Mouse (Mus musculus): Measurements from ENCODE around the gene Cep83. TPM values are rescaled to one million over a fixed set of nuclear protein-coding genes. Genes with fewer than 3 reads are reported as not detected.
A peak's percentile ranks its signal among the peaks of the same experiment; 100 is the strongest.

Cep83 gene
- polyA plus RNA-seq (2015; fragmentation: Nextera tagmentation; extraction: Ambion mirVana) = 17.0 and 19.6 TPM in 2 replicates

DNA sequence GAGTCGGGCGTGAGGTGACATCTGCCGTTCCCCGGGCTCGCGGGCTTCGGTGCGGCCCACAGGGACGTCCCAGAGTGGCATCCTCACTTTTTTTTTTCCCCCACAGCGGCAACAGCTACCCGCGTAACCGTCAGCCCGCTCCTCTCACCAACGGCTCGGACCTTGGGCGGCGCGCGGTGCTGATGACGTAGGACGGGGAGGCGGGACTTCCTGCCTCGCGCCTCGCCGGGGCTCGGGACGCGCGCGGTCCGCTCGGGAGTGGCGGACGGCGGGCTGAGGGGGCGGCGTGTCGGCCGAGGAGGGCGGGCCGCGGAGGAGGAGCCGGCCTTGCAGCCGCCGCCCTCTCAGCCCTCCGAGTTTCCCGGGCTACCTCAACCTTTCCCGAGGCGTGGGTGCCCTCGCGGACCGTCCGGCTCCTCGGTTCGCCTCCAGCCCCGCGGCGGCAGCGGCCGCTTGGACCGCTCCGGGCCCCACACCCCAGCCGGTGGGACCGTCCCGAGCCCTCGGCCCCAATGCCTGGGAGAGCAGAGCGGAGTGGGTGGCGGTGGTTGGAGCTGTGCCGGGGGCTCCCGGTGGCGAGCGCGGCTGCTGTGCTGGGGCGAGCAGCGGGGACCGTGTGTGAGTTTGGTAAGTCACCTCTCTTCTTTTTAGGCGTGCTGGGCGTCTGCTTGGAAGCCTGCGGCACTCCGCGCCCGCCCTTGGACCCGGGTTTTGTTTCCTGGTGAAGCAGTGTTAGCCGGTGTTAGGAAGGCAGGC, at the start of gene Cep83:
TSS of gene Cep83 (plus strand) at position 235 of the 756 bp plus-strand sequence.
- Histone ChIP-seq H3K4me1 (replicated peaks) (peaks cover 18% of the 10 kb centered on the region), H3K9ac (peak within 1 kb of the TSS; percentile 88), H3K4me3 (peak within 1 kb of the TSS; percentile 98), H3K9me3 (no peaks in the 10 kb centered on the region), H3K4me2 (peak within 1 kb of the TSS; percentile 84), H3K36me3 (no peaks in the 10 kb centered on the region), H3K27me3 (no peaks in the 10 kb centered on the region), H3K27ac (replicated peaks) (peak within 1 kb of the TSS; percentile 93)
- peak; percentile 98 for ATAC-seq (ENCODE audit: low FRiP score, low read depth)
- under 1% methylated on average over 79 of the region's 86 CpGs for WGBS

DNA sequence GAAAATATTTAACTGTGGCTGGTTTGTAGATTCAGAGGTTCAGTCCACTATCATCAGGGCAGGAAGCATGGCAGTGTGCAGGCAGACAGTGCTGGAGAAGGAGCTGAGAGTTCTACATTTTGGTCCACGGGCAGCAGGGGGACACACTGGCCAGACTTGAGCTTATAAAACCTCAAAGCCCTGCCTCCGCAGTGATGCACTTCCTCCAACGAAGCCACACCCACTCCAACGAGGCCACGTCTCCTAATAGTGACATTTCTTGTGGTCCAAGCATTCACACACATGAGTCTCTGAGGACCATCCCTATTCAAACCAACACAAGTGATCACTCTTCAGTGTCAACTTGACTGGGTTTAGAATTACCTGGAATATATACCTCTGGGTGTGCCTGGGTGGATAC, 49.2 kb upstream of the Cep83 start:
- Histone ChIP-seq H3K27me3 (no peaks in the 10 kb centered on the region), H3K27ac (replicated peaks) (no peak overlapping the region), H3K36me3 (no peaks in the 10 kb centered on the region), H3K9me3 (no peaks in the 10 kb centered on the region), H3K4me1 (replicated peaks) (no peaks in the 10 kb centered on the region), H3K4me3 (no peak overlapping the region), H3K4me2 (no peak overlapping the region), H3K9ac (no peak overlapping the region)
- WGBS = 83% methylated on average over 5 of the region's 5 CpGs
- ATAC-seq (ENCODE audit: low FRiP score, low read depth) = no peak

DNA sequence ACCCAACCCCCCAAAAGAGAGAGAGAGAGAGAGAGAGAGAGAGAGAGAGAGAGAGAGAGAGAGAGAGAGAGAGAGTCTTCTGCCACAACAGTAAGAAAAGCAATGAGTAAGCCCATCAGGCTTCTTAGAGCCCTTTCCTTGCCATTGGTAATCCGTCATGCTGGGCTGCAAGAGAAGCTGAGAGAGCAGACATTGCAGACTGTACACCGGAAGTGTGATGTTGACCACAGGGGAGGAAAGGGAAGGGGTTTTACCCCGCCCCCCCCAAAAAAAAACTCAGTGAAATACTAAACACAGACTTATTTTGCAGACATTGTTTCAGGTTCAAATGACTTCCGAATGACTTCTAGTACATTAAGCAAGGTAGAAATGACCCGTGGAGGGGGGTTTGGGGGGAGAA, 48.4 kb upstream of the Cep83 start:
- WGBS = 76% methylated on average over 5 of the region's 5 CpGs
- ATAC-seq (ENCODE audit: low FRiP score, low read depth) = no peak
- Histone ChIP-seq H3K9me3 (no peaks in the 10 kb centered on the region), H3K9ac (no peak overlapping the region), H3K36me3 (no peaks in the 10 kb centered on the region), H3K4me1 (replicated peaks) (no peaks in the 10 kb centered on the region), H3K27me3 (no peaks in the 10 kb centered on the region), H3K4me2 (no peak overlapping the region), H3K27ac (replicated peaks) (no peak overlapping the region), H3K4me3 (no peak overlapping the region)

DNA sequence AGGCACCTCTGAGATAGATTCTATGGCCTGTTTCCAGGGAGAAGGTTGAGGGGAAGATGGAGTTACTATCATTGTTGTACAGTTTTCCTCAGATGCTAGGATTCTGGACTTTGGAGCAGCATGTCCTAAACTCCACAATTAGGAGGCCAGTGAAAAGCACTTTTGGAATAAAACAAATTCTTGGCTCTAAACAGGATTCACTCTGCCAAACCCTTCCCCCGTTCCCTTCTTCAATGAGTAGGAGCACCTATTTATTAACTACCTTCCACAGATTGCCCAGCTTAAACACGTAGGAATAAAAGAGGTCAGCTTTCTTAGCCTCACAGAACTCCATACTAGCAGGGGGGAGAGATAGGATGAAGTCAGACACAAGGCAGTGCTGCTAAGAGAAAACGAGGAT, 24.4 kb upstream of the Cep83 start:
- Histone ChIP-seq H3K27me3 (no peaks in the 10 kb centered on the region), H3K27ac (replicated peaks) (no peak overlapping the region), H3K4me2 (no peak overlapping the region), H3K4me3 (no peak overlapping the region), H3K4me1 (replicated peaks) (no peaks in the 10 kb centered on the region), H3K36me3 (no peaks in the 10 kb centered on the region), H3K9ac (no peak overlapping the region), H3K9me3 (no peaks in the 10 kb centered on the region)
- 86% methylated on average over 3 of the region's 3 CpGs for WGBS
- no peak for ATAC-seq (ENCODE audit: low FRiP score, low read depth)

DNA sequence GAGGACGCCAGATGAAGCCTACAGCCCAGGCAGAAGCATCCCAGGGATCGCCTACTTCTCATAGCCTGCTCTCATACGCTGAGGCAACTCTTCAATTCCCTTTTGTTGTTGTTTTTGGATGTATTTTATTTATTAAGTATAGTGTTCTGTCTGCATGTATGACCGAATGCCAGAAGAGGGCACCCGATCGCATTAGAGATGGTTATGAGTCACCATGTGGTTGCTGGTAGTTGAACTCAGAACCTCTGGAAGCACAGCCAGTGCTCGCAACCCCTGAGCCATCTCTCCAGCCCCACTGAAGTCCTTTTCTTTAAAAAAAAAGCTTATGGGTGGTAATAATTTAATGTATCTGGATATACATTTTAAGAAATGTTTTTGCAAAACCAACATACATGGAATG, 24.0 kb upstream of the Cep83 start:
- H3K36me3 ChIP-seq = no peaks in the 10 kb centered on the region
- H3K4me1 ChIP-seq (replicated peaks) = no peaks in the 10 kb centered on the region
- H3K27ac ChIP-seq (replicated peaks) = no peak overlapping the region
- no peaks in the 10 kb centered on the region for H3K27me3 ChIP-seq
- no peak overlapping the region for H3K9ac ChIP-seq
- H3K4me2 ChIP-seq = no peak overlapping the region
- no peak for ATAC-seq (ENCODE audit: low FRiP score, low read depth)
- WGBS = 93% methylated on average over 7 of the region's 7 CpGs
- no peaks in the 10 kb centered on the region for H3K9me3 ChIP-seq
- no peak overlapping the region for H3K4me3 ChIP-seq

DNA sequence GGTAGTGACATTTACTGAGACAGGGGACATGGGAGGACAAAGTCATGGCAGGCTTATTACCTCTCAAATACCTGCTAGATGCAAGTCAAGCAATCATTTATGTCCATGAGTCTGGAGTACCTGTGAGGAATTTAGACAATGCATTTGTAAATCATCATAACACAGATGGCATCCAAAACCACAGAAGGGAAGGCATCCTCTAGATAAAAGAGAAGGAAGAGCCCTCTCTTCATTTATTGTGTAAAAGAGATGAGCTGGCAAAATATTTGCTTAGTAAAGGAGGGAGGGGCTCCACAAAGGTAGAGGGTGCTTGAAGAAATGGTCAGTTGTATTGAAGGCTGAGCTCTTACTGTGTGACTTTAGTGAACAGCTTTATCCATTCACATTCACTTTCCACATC, 20.3 kb upstream of the Cep83 start:
- Histone ChIP-seq H3K9me3 (no peaks in the 10 kb centered on the region), H3K27me3 (no peaks in the 10 kb centered on the region), H3K36me3 (no peaks in the 10 kb centered on the region), H3K4me1 (replicated peaks) (no peaks in the 10 kb centered on the region), H3K27ac (replicated peaks) (no peak overlapping the region), H3K4me2 (no peak overlapping the region), H3K9ac (no peak overlapping the region), H3K4me3 (no peak overlapping the region)
- ATAC-seq (ENCODE audit: low FRiP score, low read depth) = no peak

DNA sequence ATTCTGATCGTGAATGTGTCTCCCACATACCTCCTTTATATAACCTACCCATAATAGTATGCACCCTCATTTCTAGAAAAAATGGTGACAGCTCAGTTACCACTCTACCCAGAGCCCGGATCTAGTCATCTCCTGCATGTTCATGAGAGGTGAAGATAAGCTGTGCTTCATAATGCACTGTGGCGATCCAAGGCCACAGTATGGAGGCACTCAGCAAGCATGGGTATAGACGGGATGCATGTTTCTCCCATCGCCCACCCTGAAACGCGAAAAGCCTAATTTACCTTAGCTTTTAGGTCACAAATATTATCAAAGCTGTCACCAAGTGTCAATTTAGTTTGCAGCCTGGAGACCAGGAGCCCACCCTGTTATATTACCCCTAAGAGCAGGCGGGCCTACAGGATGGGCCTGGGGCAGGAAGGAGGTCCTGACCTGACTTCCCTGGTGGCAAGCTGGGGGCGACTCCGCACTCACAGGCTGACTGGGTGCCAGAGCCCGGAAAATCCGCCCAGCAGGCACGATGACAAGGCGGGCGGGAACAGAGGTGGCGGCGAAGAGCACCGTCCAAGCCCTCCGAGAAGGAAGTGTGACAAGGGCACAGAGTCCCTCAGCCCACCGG, 544 bp upstream of the Cep83 start:
- 2% methylated on average over 20 of the region's 20 CpGs for WGBS
- Histone ChIP-seq H3K9ac (peak overlapping the region; percentile 88), H3K4me3 (peak overlapping the region; percentile 98), H3K36me3 (no peaks in the 10 kb centered on the region), H3K27me3 (no peaks in the 10 kb centered on the region), H3K4me2 (peak overlapping the region; percentile 84), H3K9me3 (no peaks in the 10 kb centered on the region), H3K4me1 (replicated peaks) (peaks cover 18% of the 10 kb centered on the region), H3K27ac (replicated peaks) (peak overlapping the region; percentile 93)
- ATAC-seq (ENCODE audit: low FRiP score, low read depth) = peak; percentile 84

DNA sequence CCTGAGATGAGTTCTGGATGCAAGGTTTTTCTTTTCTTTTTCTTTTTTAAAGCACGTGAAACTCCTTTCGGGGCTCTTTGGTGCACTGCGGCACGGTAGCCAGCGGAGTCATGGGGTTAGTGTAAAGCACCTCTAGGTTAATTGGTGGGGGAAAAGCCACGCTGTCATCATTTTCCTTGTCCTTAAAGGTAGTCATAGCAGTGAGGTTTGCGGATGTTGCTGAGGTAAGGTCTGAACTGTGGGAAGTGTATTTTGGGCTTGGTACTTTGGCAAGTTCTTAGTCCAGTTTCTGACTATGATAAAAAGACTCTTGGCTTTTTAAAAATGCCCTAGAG, 689 bp downstream of the Cep83 start:
- Histone ChIP-seq H3K9ac (peak overlapping the region; percentile 88), H3K27ac (replicated peaks) (peak overlapping the region; percentile 93), H3K27me3 (no peaks in the 10 kb centered on the region), H3K4me1 (replicated peaks) (peaks cover 18% of the 10 kb centered on the region), H3K4me2 (peak overlapping the region; percentile 84), H3K36me3 (no peaks in the 10 kb centered on the region), H3K4me3 (peak overlapping the region; percentile 98), H3K9me3 (no peaks in the 10 kb centered on the region)
- no peak for ATAC-seq (ENCODE audit: low FRiP score, low read depth)
- WGBS = under 1% methylated on average over 7 of the region's 7 CpGs

DNA sequence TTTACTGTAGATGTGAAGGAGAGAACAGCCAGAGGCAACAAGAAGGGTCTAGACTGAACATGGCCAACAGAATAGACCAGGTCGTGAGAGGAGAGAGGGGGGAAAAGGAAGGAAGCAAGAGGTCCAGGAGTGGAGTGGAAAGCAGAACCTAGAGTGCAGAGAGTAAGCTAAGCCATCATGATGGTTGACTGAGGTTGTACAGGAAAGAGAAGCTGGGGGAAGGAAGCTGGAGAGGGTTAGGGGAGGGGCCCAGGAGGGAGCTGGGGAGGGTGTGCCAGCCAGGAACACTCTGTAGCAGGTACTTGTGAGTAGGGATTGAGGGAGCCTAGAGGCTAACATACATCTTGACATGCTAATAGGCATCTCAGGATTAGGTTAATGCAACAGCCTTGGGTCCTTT, 1.9 kb downstream of the Cep83 start:
- peak overlapping the region; percentile 28 for H3K4me2 ChIP-seq

DNA sequence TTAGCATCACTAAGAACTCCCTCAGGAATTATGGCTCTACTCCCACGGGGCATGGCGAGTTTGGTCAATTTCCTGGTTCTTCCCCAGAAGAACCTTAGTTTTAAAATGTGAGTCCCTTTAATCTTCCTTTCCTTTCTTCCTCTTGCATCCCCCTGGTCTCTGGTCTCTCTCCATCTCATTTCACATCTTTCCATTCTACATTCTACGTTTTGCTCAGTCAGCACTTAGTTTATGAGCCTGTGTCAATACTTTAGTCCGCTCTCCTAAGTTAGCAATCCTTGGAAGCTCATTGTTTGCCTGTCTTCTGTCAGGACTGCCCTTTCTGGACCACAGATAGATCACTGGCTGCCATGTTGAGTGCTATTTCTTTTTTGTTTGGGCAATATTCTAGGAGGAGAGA, 3.7 kb downstream of the Cep83 start:
- no peak overlapping the region for H3K4me2 ChIP-seq
- no peaks in the 10 kb centered on the region for H3K27me3 ChIP-seq
- peaks cover 18% of the 10 kb centered on the region for H3K4me1 ChIP-seq (replicated peaks)
- ATAC-seq (ENCODE audit: low FRiP score, low read depth) = no peak
- no peaks in the 10 kb centered on the region for H3K9me3 ChIP-seq
- no peak overlapping the region for H3K4me3 ChIP-seq
- no peaks in the 10 kb centered on the region for H3K36me3 ChIP-seq
- WGBS = 91% methylated on average over 4 of the region's 4 CpGs
- H3K27ac ChIP-seq (replicated peaks) = no peak overlapping the region
- no peak overlapping the region for H3K9ac ChIP-seq

More for the DNA sequence above, 1.9 kb downstream of the Cep83 start:
- Histone ChIP-seq H3K36me3 (no peaks in the 10 kb centered on the region), H3K4me1 (replicated peaks) (peaks cover 18% of the 10 kb centered on the region), H3K27ac (replicated peaks) (no peak overlapping the region), H3K4me3 (no peak overlapping the region), H3K9me3 (no peaks in the 10 kb centered on the region), H3K27me3 (no peaks in the 10 kb centered on the region), H3K9ac (no peak overlapping the region)
- ATAC-seq (ENCODE audit: low FRiP score, low read depth) = no peak
- 77% methylated on average over 1 of the region's 1 CpGs for WGBS

DNA sequence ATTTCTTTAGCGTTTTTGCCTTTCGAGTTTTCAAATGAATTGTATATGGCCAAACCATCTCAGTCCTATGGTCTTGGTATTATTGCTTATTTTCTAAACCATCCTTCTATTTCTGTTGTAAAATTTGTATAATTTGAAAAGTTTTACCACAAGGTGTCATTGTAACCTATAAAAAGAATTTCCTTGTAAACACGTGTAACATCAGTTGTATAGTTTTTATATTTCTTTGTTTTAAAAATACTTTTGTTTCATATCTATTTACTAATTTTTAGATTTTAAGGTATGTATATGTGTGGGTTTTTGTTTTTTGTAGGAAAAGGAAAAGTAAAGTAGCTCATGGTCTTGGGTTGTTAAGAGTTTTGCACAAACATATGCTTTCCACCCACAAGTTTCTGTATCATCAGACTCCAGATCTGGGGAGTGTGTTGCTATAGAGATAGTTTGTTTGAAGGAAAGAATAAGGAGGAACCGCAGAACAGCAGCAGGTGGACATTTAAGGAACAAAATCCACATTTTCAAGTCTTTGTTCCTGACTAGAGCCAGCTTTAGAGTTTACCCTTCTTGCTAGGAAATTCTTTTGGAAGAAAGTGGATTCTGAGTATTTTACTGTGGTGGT, 17.3 kb downstream of the Cep83 start:
- H3K4me2 ChIP-seq = no peak overlapping the region
- WGBS = 85% methylated on average over 4 of the region's 4 CpGs
- H3K4me3 ChIP-seq = no peak overlapping the region
- H3K4me1 ChIP-seq (replicated peaks) = no peaks in the 10 kb centered on the region; the same call in 1 of the 2 replicates
- H3K9me3 ChIP-seq = no peaks in the 10 kb centered on the region
- no peak overlapping the region for H3K27ac ChIP-seq (replicated peaks)
- no peaks in the 10 kb centered on the region for H3K36me3 ChIP-seq
- H3K27me3 ChIP-seq = no peaks in the 10 kb centered on the region
- no peak for ATAC-seq (ENCODE audit: low FRiP score, low read depth)
- no peak overlapping the region for H3K9ac ChIP-seq

DNA sequence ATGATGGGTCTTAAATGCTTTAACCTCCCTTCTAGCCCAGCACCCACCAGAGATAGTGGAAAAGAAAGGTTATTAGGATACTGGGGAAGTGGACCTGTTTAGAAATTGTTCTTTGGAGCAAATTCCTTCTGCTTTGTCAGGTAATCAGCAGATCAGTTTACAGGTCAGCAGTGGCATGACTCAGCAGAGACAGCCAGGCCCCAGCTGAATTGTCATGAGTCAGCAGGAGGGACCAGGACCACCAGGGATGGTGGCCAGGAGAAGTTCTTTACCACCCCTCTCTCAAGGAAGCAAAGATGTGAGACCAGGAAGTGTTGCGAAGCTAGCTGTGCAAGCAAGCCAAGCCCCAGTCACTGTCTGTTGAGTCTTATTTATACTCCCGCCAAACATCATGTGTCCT, 18.2 kb downstream of the Cep83 start:
- H3K9ac ChIP-seq = no peak overlapping the region
- no peaks in the 10 kb centered on the region for H3K9me3 ChIP-seq
- ATAC-seq (ENCODE audit: low FRiP score, low read depth) = no peak
- no peak overlapping the region for H3K27ac ChIP-seq (replicated peaks)
- 93% methylated on average over 2 of the region's 2 CpGs for WGBS
- H3K4me2 ChIP-seq = no peak overlapping the region
- no peaks in the 10 kb centered on the region for H3K27me3 ChIP-seq
- no peaks in the 10 kb centered on the region; the same call in 1 of the 2 replicates for H3K4me1 ChIP-seq (replicated peaks)
- H3K4me3 ChIP-seq = no peak overlapping the region
- H3K36me3 ChIP-seq = no peaks in the 10 kb centered on the region

Measured in hindbrain, embryonic 15.5 days (tissue).